Mouse (Mus musculus) heart, postnatal 10 days (tissue): Measurements from ENCODE around the gene Cytip. TPM values are rescaled to one million over a fixed set of nuclear protein-coding genes. Genes with fewer than 3 reads are reported as not detected.
"Not testable (repeated sequence)": the region's sequence is repeated elsewhere in the genome, so short reads cannot be mapped to it uniquely, and the experiment has no call there.

Experiments
- DNase-seq, 2 experiments: peaks; one replicate each; pipeline ENCODE4 v3.0.0; 2021
- intact Hi-C: fragments of 180-260 bp; cut with DNase I; formaldehyde crosslinking; loops from one replicate; pipeline ENCODE4 v1.15.1; 2025
- total RNA-seq, 2 experiments: library from RNA; stranded (reverse); gene quantifications; 2 replicates each; pipeline ENCODE4 v1.2.3; 2021

Cytip gene
- total RNA-seq, 2 experiments from 2014 or later, result 1.6 to 1.9 TPM

GRCm38 (mm10) chr2:58132597-58132996 lies 62.7 kb downstream of the Cytip start:
- intact Hi-C loops, result no loop called here
- no peak for DNase-seq

- no peak for DNase-seq
Observed at GRCm38 (mm10) chr2:58129903-58130302, 65.4 kb downstream of the Cytip start.

GRCm38 (mm10) chr2:58111105-58111504 lies 84.2 kb downstream of the Cytip start:
- DNase-seq, result no peak
- intact Hi-C loops, result no loop called here

More at GRCm38 (mm10) chr2:58129903-58130302, 65.4 kb downstream of the Cytip start:
- intact Hi-C loops, result no loop called here

GRCm38 (mm10) chr2:58107887-58108286 lies 87.4 kb downstream of the Cytip start:
- intact Hi-C loops, DNase-seq: not testable (repeated sequence)

- intact Hi-C loops, result no loop called here
Observed at GRCm38 (mm10) chr2:58107046-58107445, 88.3 kb downstream of the Cytip start.

GRCm38 (mm10) chr2:58094818-58095217 lies 100.5 kb downstream of the Cytip start:
- DNase-seq, result no peak
- intact Hi-C loops, result no loop called here

More at GRCm38 (mm10) chr2:58107046-58107445, 88.3 kb downstream of the Cytip start:
- DNase-seq, result no peak

GRCm38 (mm10) chr2:58086420-58086819 lies 108.9 kb downstream of the Cytip start:
- intact Hi-C loops, result no loop called here
- no peak for DNase-seq

GRCm38 (mm10) chr2:58079849-58080248 lies 115.5 kb downstream of the Cytip start:
- DNase-seq, result peak; percentile 6 to 15
- intact Hi-C loops, result no loop called here

Other genes with a start within 250 kb of the Cytip start
- under 1 TPM; 0.45 to 0.60 TPM for gene Galnt5, start 197.6 kb downstream of the Cytip start, total RNA-seq
- not detected for gene Ermn, start 142.7 kb downstream of the Cytip start, total RNA-seq
- 1 to 10 TPM; 1.7 to 4.5 TPM for gene Acvr1c, start 162.4 kb upstream of the Cytip start, total RNA-seq